Mouse (Mus musculus) heart, embryonic 14.5 days (tissue): ENCODE data around the gene Usp24. TPM values are rescaled to one million over a fixed set of nuclear protein-coding genes. Genes with fewer than 3 reads are reported as not detected.

ENCODE experiments used
- ATAC-seq: fragments of 200-750 bp; cut with Nextera tagmentation; 2 replicates; pipeline ENCODE4 v1.8.0; 2017; ENCODE audit warnings: low read depth, moderate TSS enrichment; ENCODE audit not compliant: insufficient number of reproducible peaks, insufficient read depth, low FRiP score
- H3K27ac ChIP-seq, 2 experiments: fragments of 200-500 bp in 1 of 2; fragments of 300-500 bp in 1 of 2; sonication (generic) in 1 of 2; replicated peaks in 1 of 2; 2 replicates each; pipeline ENCODE4 v1.5.1; 2012 to 2014; ENCODE audit warnings: low read depth in 2 of 2, low read length in 2 of 2, control low read depth in 1 of 2, mild to moderate bottlenecking in 1 of 2, mixed read lengths in 1 of 2; ENCODE audit not compliant: control insufficient read depth in 1 of 2, insufficient read depth in 1 of 2
- H3K27me3 ChIP-seq: fragments of 300-500 bp; sonication (generic); 2 replicates; pipeline ENCODE4 v1.6.1; 2014; ENCODE audit warnings: mild to moderate bottlenecking, low read length, control low read depth; ENCODE audit not compliant: control insufficient read depth, insufficient read depth
- H3K36me3 ChIP-seq: fragments of 300-500 bp; sonication (generic); 2 replicates; pipeline ENCODE4 v1.6.1; 2014; ENCODE audit warnings: mild to moderate bottlenecking, control low read depth, low read length, mixed read lengths; ENCODE audit not compliant: control insufficient read depth, insufficient read depth
- H3K4me1 ChIP-seq, 2 experiments: fragments of 200-500 bp in 1 of 2; fragments of 300-500 bp in 1 of 2; sonication (generic) in 1 of 2; 2 replicates each; pipeline ENCODE4 v1.6.1; 2012 to 2014; ENCODE audit warnings: low read length in 2 of 2, control low read depth in 1 of 2, mixed read lengths in 1 of 2; ENCODE audit not compliant: control insufficient read depth in 2 of 2, insufficient read depth in 2 of 2
- H3K4me2 ChIP-seq: fragments of 300-500 bp; sonication (generic); 2 replicates; pipeline ENCODE4 v1.6.1; 2014; ENCODE audit warnings: mild to moderate bottlenecking, low read length
- H3K4me3 ChIP-seq, 2 experiments: fragments of 200-500 bp in 1 of 2; fragments of 300-500 bp in 1 of 2; sonication (generic) in 1 of 2; 2 replicates each; pipeline ENCODE4 v1.5.1; 2012 to 2014; ENCODE audit warnings: low read length in 2 of 2, mild to moderate bottlenecking in 2 of 2, control low read depth in 1 of 2, low read depth in 1 of 2, moderate library complexity in 1 of 2; ENCODE audit not compliant: control insufficient read depth in 1 of 2, insufficient read depth in 1 of 2
- H3K9ac ChIP-seq: fragments of 300-500 bp; sonication (generic); 2 replicates; pipeline ENCODE4 v1.6.1; 2014; ENCODE audit warnings: mild to moderate bottlenecking, low read length
- H3K9me3 ChIP-seq: fragments of 300-500 bp; sonication (generic); 2 replicates; pipeline ENCODE4 v1.6.1; 2016; ENCODE audit warnings: low read length, control low read depth; ENCODE audit not compliant: control insufficient read depth
- WGBS: fragments of 180-500 bp; shearing (Covaris S2); extraction: QIAGEN DNeasy Blood & Tissue Kit; methylation state at CpG from one replicate; pipeline ENCODE4 v1.1.7; 2014; 5-methylcytosine and 5-hydroxymethylcytosine counted together
- polyA plus RNA-seq: library from polyadenylated mRNA; unstranded; fragments of >200 nt; fragmentation: Nextera tagmentation; extraction: Ambion mirVana; gene quantifications from 2 replicates; pipeline ENCODE4 v1.2.1, GENCODE M21; 2014

The Usp24 gene
- polyA plus RNA-seq, 1 experiment from 2014 or later: 12.9 TPM

GRCm38 (mm10) chr4:106290201-106290600 lies 25.8 kb upstream of the Usp24 start:
- 89% methylated on average over 2 of the region's 2 CpGs for WGBS
- H3K9ac ChIP-seq: no peak overlapping the region
- no peak for ATAC-seq
- peaks cover 4 to 5% of the 10 kb centered on the region in 2 experiments; a peak in 3 of 4 replicates for H3K4me1 ChIP-seq
- 0 out of 2 replicates have a peak, but pooled peaks cover 2% of the 10 kb centered on the region for H3K9me3 ChIP-seq
- no peak overlapping the region for H3K27ac ChIP-seq
- H3K27me3 ChIP-seq: no peaks in the 10 kb centered on the region
- no peak overlapping the region for H3K4me3 ChIP-seq
- H3K4me2 ChIP-seq: no peak overlapping the region
- no peaks in the 10 kb centered on the region for H3K36me3 ChIP-seq

- WGBS: 84% methylated on average over 4 of the region's 4 CpGs
- no peak for ATAC-seq
These were observed 23.2 kb upstream of the Usp24 start for GRCm38 (mm10) chr4:106292823-106293222.

GRCm38 (mm10) chr4:106293378-106294090 lies 22.5 kb upstream of the Usp24 start:
- Histone ChIP-seq H3K9me3 (peaks cover 5% of the 10 kb centered on the region; the same call in 1 of the 2 replicates), H3K27me3 (no peaks in the 10 kb centered on the region), H3K36me3 (no peaks in the 10 kb centered on the region), H3K4me3 (no peak overlapping the region), H3K4me2 (no peak overlapping the region), H3K4me1 (no peaks in the 10 kb centered on the region), H3K9ac (no peak overlapping the region), H3K27ac (peak overlapping the region; percentile 5 to 14; a peak in 1 of 4 replicates)
- WGBS: 70% methylated on average over 6 of the region's 6 CpGs
- no peak for ATAC-seq

More at GRCm38 (mm10) chr4:106292823-106293222, 23.2 kb upstream of the Usp24 start:
- no peak overlapping the region for H3K9ac ChIP-seq
- no peaks in the 10 kb centered on the region for H3K27me3 ChIP-seq
- no peak overlapping the region for H3K4me3 ChIP-seq
- no peak overlapping the region for H3K27ac ChIP-seq
- peaks cover 5% of the 10 kb centered on the region; the same call in 1 of the 2 replicates for H3K9me3 ChIP-seq
- H3K4me2 ChIP-seq: no peak overlapping the region
- H3K4me1 ChIP-seq: no peaks in the 10 kb centered on the region
- no peaks in the 10 kb centered on the region for H3K36me3 ChIP-seq

GRCm38 (mm10) chr4:106295696-106296095 lies 20.3 kb upstream of the Usp24 start:
- H3K27ac ChIP-seq: no peak overlapping the region
- H3K9ac ChIP-seq: no peak overlapping the region
- no peak for ATAC-seq
- 61% methylated on average over 4 of the region's 4 CpGs for WGBS
- H3K4me2 ChIP-seq: no peak overlapping the region
- no peaks in the 10 kb centered on the region for H3K36me3 ChIP-seq
- H3K4me3 ChIP-seq: no peak overlapping the region
- H3K9me3 ChIP-seq: peaks cover 5% of the 10 kb centered on the region; the same call in 1 of the 2 replicates
- H3K4me1 ChIP-seq: no peaks in the 10 kb centered on the region
- H3K27me3 ChIP-seq: no peaks in the 10 kb centered on the region

DNA sequence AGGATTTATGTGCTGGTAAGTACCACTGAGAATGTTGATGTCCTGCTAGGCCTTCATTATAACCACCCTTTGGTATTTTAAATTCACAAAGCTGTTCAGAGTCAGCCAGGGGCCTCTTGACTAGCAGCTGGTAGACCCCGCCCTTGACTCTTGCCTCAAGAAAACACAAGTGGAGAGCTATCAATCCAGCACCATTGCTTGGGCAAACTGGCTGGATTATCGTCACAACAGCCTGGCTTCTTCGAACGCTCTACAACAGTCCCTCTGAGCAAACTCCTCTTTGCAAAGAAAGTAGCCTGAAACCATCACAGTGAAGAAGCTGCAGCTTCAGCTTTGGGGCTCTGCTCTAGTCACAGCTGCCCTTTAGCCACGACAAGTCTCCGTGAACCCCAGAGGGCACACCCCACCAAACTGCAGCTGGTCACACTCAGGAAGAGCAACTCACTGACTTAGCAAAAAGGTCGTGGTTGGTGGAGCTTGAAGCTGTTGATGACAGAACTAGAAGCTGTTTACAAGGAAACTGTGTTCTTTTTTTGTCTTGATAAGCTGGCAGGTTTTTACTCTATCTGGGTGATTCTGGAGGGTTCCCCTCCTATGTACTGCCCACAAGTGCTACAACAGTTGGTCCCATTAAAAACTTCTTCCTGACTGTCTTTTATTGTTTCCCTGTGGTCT lies 19.5 kb upstream of the Usp24 start:
- ATAC-seq: no peak
- no peak overlapping the region for H3K27ac ChIP-seq
- peaks cover 5% of the 10 kb centered on the region; the same call in 1 of the 2 replicates for H3K9me3 ChIP-seq
- H3K4me2 ChIP-seq: no peak overlapping the region
- H3K27me3 ChIP-seq: no peaks in the 10 kb centered on the region
- no peaks in the 10 kb centered on the region for H3K36me3 ChIP-seq
- WGBS: 82% methylated on average over 7 of the region's 7 CpGs
- no peaks in the 10 kb centered on the region for H3K4me1 ChIP-seq
- H3K4me3 ChIP-seq: no peak overlapping the region
- no peak overlapping the region for H3K9ac ChIP-seq

GRCm38 (mm10) chr4:106301346-106301745 lies 14.7 kb upstream of the Usp24 start:
- 71% methylated on average over 6 of the region's 6 CpGs for WGBS
- no peak for ATAC-seq
- H3K9me3 ChIP-seq: peaks cover 5% of the 10 kb centered on the region; the same call in 1 of the 2 replicates

GRCm38 (mm10) chr4:106308090-106308489 lies 7.9 kb upstream of the Usp24 start:
- Histone ChIP-seq H3K36me3 (no peaks in the 10 kb centered on the region), H3K4me3 (no peak overlapping the region), H3K9ac (no peak overlapping the region), H3K4me1 (no peaks in the 10 kb centered on the region), H3K27me3 (no peaks in the 10 kb centered on the region), H3K27ac (no peak overlapping the region), H3K9me3 (no peaks in the 10 kb centered on the region), H3K4me2 (no peak overlapping the region)
- WGBS: 91% methylated on average over 3 of the region's 3 CpGs
- ATAC-seq: no peak

More at GRCm38 (mm10) chr4:106301346-106301745, 14.7 kb upstream of the Usp24 start:
- H3K4me2 ChIP-seq: no peak overlapping the region
- no peaks in the 10 kb centered on the region for H3K36me3 ChIP-seq
- no peaks in the 10 kb centered on the region for H3K4me1 ChIP-seq
- H3K27ac ChIP-seq: no peak overlapping the region
- H3K9ac ChIP-seq: no peak overlapping the region
- no peaks in the 10 kb centered on the region for H3K27me3 ChIP-seq
- no peak overlapping the region for H3K4me3 ChIP-seq
